Mouse (Mus musculus) cerebellum, postnatal 14 days (tissue): ENCODE measurements at regions not wholly inside any gene's neighbourhood (a gene's known extent, or its start where the extent isn't known, plus 50 kb on each side); places are given as distances from the start of the nearest gene placed in this dataset.

Source experiments
- DNase-seq, 2 experiments: peaks; one replicate each; pipeline ENCODE4 v3.0.0; 2021; ENCODE audit warnings: mixed read lengths in 2 of 2

- DNase-seq = peak; percentile 43 to 59
Observed at GRCm38 (mm10) chrX:14448056-14448455, 237.1 kb downstream of the H2al1n start.
